8 mouse cellular contexts compared by ENCODE assay signal in the genomic region with DNA sequence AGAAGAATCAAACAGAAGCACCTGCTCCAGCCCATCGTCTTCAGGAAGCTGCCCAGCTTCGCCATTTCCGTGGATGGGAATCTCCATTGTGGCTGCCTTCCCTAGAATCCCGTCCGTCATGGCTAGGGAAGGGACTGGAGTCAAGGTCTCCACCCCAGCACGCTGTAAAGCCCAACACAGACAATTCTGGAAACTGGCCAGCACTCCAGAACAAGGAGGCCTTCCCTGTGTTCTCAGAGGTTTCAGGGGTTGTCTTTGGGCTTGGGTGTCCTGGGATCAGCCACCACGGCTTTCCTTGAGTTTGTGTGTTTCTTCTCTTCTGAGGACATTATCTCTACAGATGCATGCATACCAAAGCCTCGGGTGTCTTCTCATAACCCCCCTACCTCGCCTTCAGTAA. TPM values are rescaled to one million over a fixed set of nuclear protein-coding genes. Genes with fewer than 3 reads are reported as not detected.
A peak's percentile ranks its signal among the peaks of the same experiment; 100 is the strongest.
DNase-seq lines count a peak whose midpoint lies in the region; ATAC-seq and TF ChIP-seq lines count a peak whose summit lies in the region.

No protein-coding gene starts in this region.

- no peak for TF ChIP-seq POLR2A in cerebellum, adult 2 months (IDR thresholded peaks at IDR 0.05; ENCODE audit: borderline replicate concordance, insufficient read depth, low read length)

- DNase-seq in cerebellum, adult 2 months: peak in 1 of 2 experiments; percentile 27
- no peak for DNase-seq in cerebellum, adult 11 months
- DNase-seq in urinary bladder, postnatal 14 days (ENCODE audit: low spot score): peak; percentile 32
- DNase-seq in urinary bladder, postnatal 36 days (ENCODE audit: low spot score in 2 of 2): no peak
- peak; percentile 42 for DNase-seq in kidney, postnatal 10 days
- DNase-seq in right cerebral cortex, postnatal 4 days: no peak
- DNase-seq in left cerebral cortex, adult 11 months (ENCODE audit: low spot score): no peak

- peak overlapping the region; percentile 88 for H3K9ac ChIP-seq in neural tube, embryonic 15.5 days (replicated peaks)

- H3K4me3 ChIP-seq in cerebellum, adult 2 months (replicated peaks; ENCODE audit: insufficient read depth, low read depth, low read length): peak overlapping the region; percentile 97
- H3K4me3 ChIP-seq in neural tube, embryonic 15.5 days (replicated peaks): peak overlapping the region; percentile 56

- peak overlapping the region; percentile 98 for H3K4me2 ChIP-seq in neural tube, embryonic 15.5 days

- no peaks in the 10 kb centered on the region for H3K27me3 ChIP-seq in cerebellum, adult 2 months (ENCODE audit: control insufficient read depth, insufficient read depth, low read length)
- no peaks in the 10 kb centered on the region for H3K27me3 ChIP-seq in neural tube, embryonic 15.5 days (replicated peaks)

- H3K36me3 ChIP-seq in neural tube, embryonic 15.5 days: peaks cover 30% of the 10 kb centered on the region

- no peak for ATAC-seq in neural tube, embryonic 15.5 days (ENCODE audit: low FRiP score)

- WGBS in cerebellum, adult 2 months: 41% methylated on average over 9 of the region's 9 CpGs
- 75% methylated on average over 9 of the region's 9 CpGs for WGBS in neural tube, embryonic 15.5 days

- no peak overlapping the region for H3K27ac ChIP-seq in cerebellum, adult 2 months (ENCODE audit: insufficient read depth, low read length)
- H3K27ac ChIP-seq in neural tube, embryonic 15.5 days (replicated peaks): no peak overlapping the region

- H3K9me3 ChIP-seq in neural tube, embryonic 15.5 days (replicated peaks): no peaks in the 10 kb centered on the region

- peaks cover 8% of the 10 kb centered on the region for H3K4me1 ChIP-seq in cerebellum, adult 2 months (ENCODE audit: control insufficient read depth, insufficient read depth, low read length)
- peaks cover 57% of the 10 kb centered on the region for H3K4me1 ChIP-seq in neural tube, embryonic 15.5 days

- no peak for TF ChIP-seq CTCF in cerebellum, adult 2 months (IDR thresholded peaks at IDR 0.05; ENCODE audit: borderline replicate concordance, insufficient read depth, low read depth, low read length)

RNA-seq across cellular contexts. Expression of a gene that starts 0.6 kb away (rescaled TPM):
- polyA plus RNA-seq in cerebellum, adult 2 months (2012; rRNA removed): 122 and 137 TPM in 2 replicates
- 163 and 179 TPM in 2 replicates for polyA plus RNA-seq in neural tube, embryonic 15.5 days (2015; fragmentation: Nextera tagmentation; extraction: Ambion mirVana)

RNA-seq across cellular contexts. Expression of a gene that starts 0.9 kb away (rescaled TPM):
- polyA plus RNA-seq in cerebellum, adult 2 months (2012; rRNA removed): 111 and 121 TPM in 2 replicates
- 82.0 and 89.0 TPM in 2 replicates for polyA plus RNA-seq in neural tube, embryonic 15.5 days (2015; fragmentation: Nextera tagmentation; extraction: Ambion mirVana)

RNA-seq across cellular contexts. Expression of a gene that starts 1.0 kb away (rescaled TPM):
- polyA plus RNA-seq in cerebellum, adult 2 months (2012; rRNA removed): 90.8 and 97.9 TPM in 2 replicates
- 16.4 and 16.6 TPM in 2 replicates for polyA plus RNA-seq in neural tube, embryonic 15.5 days (2015; fragmentation: Nextera tagmentation; extraction: Ambion mirVana)

RNA-seq across cellular contexts. Expression of a gene that starts 5.9 kb away (rescaled TPM):
- polyA plus RNA-seq in cerebellum, adult 2 months (2012; rRNA removed): 332 and 385 TPM in 2 replicates
- 91.6 and 107 TPM in 2 replicates for polyA plus RNA-seq in neural tube, embryonic 15.5 days (2015; fragmentation: Nextera tagmentation; extraction: Ambion mirVana)

RNA-seq across cellular contexts. Expression of a gene that starts 11.3 kb away (rescaled TPM):
- polyA plus RNA-seq in cerebellum, adult 2 months (2012; rRNA removed): 5.1 TPM in 2 replicates
- 1.3 and 1.9 TPM in 2 replicates for polyA plus RNA-seq in neural tube, embryonic 15.5 days (2015; fragmentation: Nextera tagmentation; extraction: Ambion mirVana)

Comparison
In these comparisons a context has a peak if more than half of its experiments do, and no peak if none do; other contexts are left out.
1. DNase-seq: peak in urinary bladder, postnatal 14 days (single experiment) and kidney, postnatal 10 days (single experiment); none in cerebellum, adult 11 months (single experiment), urinary bladder, postnatal 36 days (0 of 2), right cerebral cortex, postnatal 4 days (single experiment) and left cerebral cortex, adult 11 months (single experiment).